In genomic region chr16:25807116-25807515, GRCm38 (mm10) we compare ENCODE assay signal across 6 mouse cellular contexts.
"Had no signal": no experiment of that assay in that cellular context is flagged by ENCODE, and none has a peak within 500 bp of the region (broad histone marks: within the 10 kb centered on the region; RNA-seq: fewer than 3 reads in every experiment).

No protein-coding gene starts in this region.

- DNase-seq: kidney, postnatal 14 days; lung, adult 2 months; lung, postnatal 10 days; right cerebral cortex, postnatal 14 days; thymus, adult 18-20 months; thymus, postnatal 14 days had no signal
